In genomic region chr9:22389021-22389476, GRCm38 (mm10) we compare ENCODE assay signal across 8 mouse cellular contexts. TPM values are rescaled to one million over a fixed set of nuclear protein-coding genes. Genes with fewer than 3 reads are reported as not detected.
A peak's percentile ranks its signal among the peaks of the same experiment; 100 is the strongest.
DNase-seq lines count a peak whose midpoint lies in the region; ATAC-seq and TF ChIP-seq lines count a peak whose summit lies in the region.

Gene Anln (minus strand): TSS chr9:22389188.

- H3K9me3 ChIP-seq in ES-E14 (ENCODE audit: control insufficient read depth, insufficient read depth, low read depth, low read length) = no peaks in the 10 kb centered on the region
- no peaks in the 10 kb centered on the region for H3K9me3 ChIP-seq in forebrain, embryonic 14.5 days (replicated peaks; ENCODE audit: control insufficient read depth, low read length)
- H3K9me3 ChIP-seq in liver, embryonic 16.5 days (replicated peaks; ENCODE audit: control insufficient read depth, low read length) = no peaks in the 10 kb centered on the region
- no peaks in the 10 kb centered on the region for H3K9me3 ChIP-seq in neural tube, embryonic 12.5 days
- no peaks in the 10 kb centered on the region for H3K9me3 ChIP-seq in stomach, postnatal 0 days (ENCODE audit: control insufficient read depth, low read length)

- intact Hi-C loops in heart, postnatal 14 days (cut with DNase I) = loop anchor here (5.0 kb wide), 1 partner anchor 162 kb away; the partner anchor contains the start of gene Zfp809

- WGBS in forebrain, embryonic 14.5 days = under 1% methylated on average over 44 of the region's 44 CpGs
- under 1% methylated on average over 44 of the region's 44 CpGs for WGBS in large intestine, adult 2 months
- WGBS in liver, embryonic 16.5 days (ENCODE audit: insufficient replicate concordance) = under 1% methylated on average over 40 of the region's 44 CpGs
- 1% methylated on average over 43 of the region's 44 CpGs for WGBS in neural tube, embryonic 12.5 days
- WGBS in stomach, postnatal 0 days = under 1% methylated on average over 35 of the region's 44 CpGs

- in situ Hi-C loops in ES-E14 (cut with MboI; ENCODE audit: low sequenced_read_pairs in 2 of 2, unreplicated experiment in 2 of 2) = no loop called here

- DNase-seq in ES-E14 (ENCODE audit: low read depth, low spot score) = peak; percentile 92
- DNase-seq in cerebellum, adult 11 months = peak; percentile 78
- peak; percentile 94 for DNase-seq in forebrain, embryonic 14.5 days (ENCODE audit: low spot score)
- peak; percentile 93 to 96 for DNase-seq in heart, postnatal 14 days
- peak; percentile 73 for DNase-seq in large intestine, adult 2 months (ENCODE audit: low read depth, low spot score)
- DNase-seq in stomach, postnatal 0 days (ENCODE audit: low spot score) = peak; percentile 96

- peak within 1 kb of the TSS; percentile 80 to 92 for H3K4me3 ChIP-seq in ES-E14 (ENCODE audit: insufficient read depth in 1 of 2, low read depth in 1 of 2, low read length in 2 of 2, poor library complexity in 1 of 2, severe bottlenecking in 1 of 2)
- peak within 1 kb of the TSS; percentile 79 for H3K4me3 ChIP-seq in forebrain, embryonic 14.5 days (ENCODE audit: low read depth, low read length)
- peak within 1 kb of the TSS; percentile 96 for H3K4me3 ChIP-seq in liver, embryonic 16.5 days (ENCODE audit: low read depth, low read length)
- H3K4me3 ChIP-seq in neural tube, embryonic 12.5 days = peak within 1 kb of the TSS; percentile 75
- peak within 1 kb of the TSS; percentile 82 for H3K4me3 ChIP-seq in stomach, postnatal 0 days (ENCODE audit: low read depth, low read length)

- peaks cover 6 to 15% of the 10 kb centered on the region in 2 experiments; a peak in 3 of 4 replicates for H3K4me1 ChIP-seq in ES-E14 (ENCODE audit: control insufficient read depth in 2 of 2, insufficient read depth in 2 of 2, low read length in 2 of 2, poor library complexity in 1 of 2)
- H3K4me1 ChIP-seq in forebrain, embryonic 14.5 days (ENCODE audit: control insufficient read depth, insufficient read depth, low read length) = peaks cover 5% of the 10 kb centered on the region; the same call in 1 of the 2 replicates
- H3K4me1 ChIP-seq in liver, embryonic 16.5 days (ENCODE audit: control insufficient read depth, low read depth, low read length) = peaks cover 30% of the 10 kb centered on the region
- 0 out of 2 replicates have a peak, but pooled peaks cover 7% of the 10 kb centered on the region for H3K4me1 ChIP-seq in neural tube, embryonic 12.5 days
- H3K4me1 ChIP-seq in stomach, postnatal 0 days (replicated peaks; ENCODE audit: control insufficient read depth, insufficient read depth) = no peaks in the 10 kb centered on the region

- TF ChIP-seq CTCF in stomach, postnatal 0 days (IDR thresholded peaks at IDR 0.05; ENCODE audit: low read depth) = peak; percentile 35; the same call in 1 of the 2 replicates

- peak within 1 kb of the TSS; percentile 86 for H3K4me2 ChIP-seq in forebrain, embryonic 14.5 days (ENCODE audit: low read length)
- peak within 1 kb of the TSS; percentile 97 for H3K4me2 ChIP-seq in liver, embryonic 16.5 days (ENCODE audit: low read depth, low read length)
- H3K4me2 ChIP-seq in neural tube, embryonic 12.5 days (replicated peaks) = peak within 1 kb of the TSS; percentile 81
- H3K4me2 ChIP-seq in stomach, postnatal 0 days (replicated peaks; ENCODE audit: low read depth) = peak within 1 kb of the TSS; percentile 99

- TF ChIP-seq EP300 in stomach, postnatal 0 days (optimal IDR thresholded peaks at IDR 0.05) = no peak

- H3K36me3 ChIP-seq in ES-E14 (ENCODE audit: control insufficient read depth, insufficient read depth, low read length, poor library complexity, severe bottlenecking) = no peaks in the 10 kb centered on the region; the same call in 1 of the 2 replicates
- no peaks in the 10 kb centered on the region for H3K36me3 ChIP-seq in forebrain, embryonic 14.5 days (ENCODE audit: control insufficient read depth, insufficient read depth, low read length)
- H3K36me3 ChIP-seq in liver, embryonic 16.5 days (ENCODE audit: control insufficient read depth, insufficient read depth) = no peaks in the 10 kb centered on the region; the same call in 1 of the 2 replicates
- H3K36me3 ChIP-seq in neural tube, embryonic 12.5 days = no peaks in the 10 kb centered on the region
- H3K36me3 ChIP-seq in stomach, postnatal 0 days (ENCODE audit: control insufficient read depth, insufficient read depth, low read length) = no peaks in the 10 kb centered on the region

- H3K9ac ChIP-seq in ES-E14 (ENCODE audit: insufficient read depth, low read depth, low read length, poor library complexity, severe bottlenecking) = peak within 1 kb of the TSS; percentile 97
- H3K9ac ChIP-seq in forebrain, embryonic 14.5 days (ENCODE audit: low read length) = peak within 1 kb of the TSS; percentile 81
- H3K9ac ChIP-seq in liver, embryonic 16.5 days (ENCODE audit: low read depth, low read length) = peak within 1 kb of the TSS; percentile 99
- H3K9ac ChIP-seq in neural tube, embryonic 12.5 days = peak within 1 kb of the TSS; percentile 77
- H3K9ac ChIP-seq in stomach, postnatal 0 days (ENCODE audit: low read length) = peak within 1 kb of the TSS; percentile 86

- no peaks in the 10 kb centered on the region for H3K27me3 ChIP-seq in forebrain, embryonic 14.5 days (replicated peaks; ENCODE audit: control insufficient read depth, insufficient read depth, low read length)
- no peaks in the 10 kb centered on the region for H3K27me3 ChIP-seq in liver, embryonic 16.5 days (ENCODE audit: control insufficient read depth, insufficient read depth, low read depth, low read length)
- no peaks in the 10 kb centered on the region for H3K27me3 ChIP-seq in neural tube, embryonic 12.5 days (replicated peaks)
- no peaks in the 10 kb centered on the region for H3K27me3 ChIP-seq in stomach, postnatal 0 days (ENCODE audit: control insufficient read depth, insufficient read depth, low read length)

- peak within 1 kb of the TSS; percentile 97 for H3K27ac ChIP-seq in ES-E14 (ENCODE audit: insufficient read depth, low read depth, low read length, poor library complexity, severe bottlenecking)
- peak within 1 kb of the TSS; percentile 79 for H3K27ac ChIP-seq in forebrain, embryonic 14.5 days (ENCODE audit: low read depth, low read length)
- peak within 1 kb of the TSS; percentile 97 for H3K27ac ChIP-seq in liver, embryonic 16.5 days (ENCODE audit: low read length)
- H3K27ac ChIP-seq in neural tube, embryonic 12.5 days = peak within 1 kb of the TSS; percentile 65; the same call in 1 of the 2 replicates
- H3K27ac ChIP-seq in stomach, postnatal 0 days (replicated peaks) = peak within 1 kb of the TSS; percentile 96

- peak; percentile 95 for ATAC-seq in forebrain, embryonic 14.5 days
- ATAC-seq in liver, embryonic 16.5 days (ENCODE audit: low read depth) = peak; percentile 94
- peak; percentile 96 for ATAC-seq in neural tube, embryonic 12.5 days (ENCODE audit: low FRiP score, low read depth)
- ATAC-seq in stomach, postnatal 0 days (ENCODE audit: low FRiP score, low TSS enrichment) = peak; percentile 96

TF ChIP-seq in ES-E14, 5 proteins besides CTCF, POLR2A, EP300 and RAD21:
- peak; percentile 68; the same call in 1 of the 2 replicates for TF ChIP-seq HCFC1 (IDR thresholded peaks at IDR 0.05; ENCODE audit: borderline replicate concordance, insufficient read depth, low read length)
- no peak for TF ChIP-seq ZC3H11A (IDR thresholded peaks at IDR 0.05; ENCODE audit: borderline replicate concordance, low read depth, low read length)
TF ChIP-seq in ES-E14: peak in this region for 1.

RNA-seq across cellular contexts. Expression of gene Anln, which starts in this region (rescaled TPM):
- total RNA-seq in ES-E14 (2012; rRNA removed) = 155 and 168 TPM in 2 replicates
- polyA plus RNA-seq in forebrain, embryonic 14.5 days (2014; fragmentation: Nextera tagmentation; extraction: Ambion mirVana) = 15.7 and 16.5 TPM in 2 replicates
- total RNA-seq in heart, postnatal 14 days (2021) = 1 to 10 TPM; 6.0 to 9.2 TPM
- 3.4 and 3.8 TPM in 2 replicates for polyA plus RNA-seq in large intestine, adult 2 months (2012; rRNA removed)
- polyA plus RNA-seq in liver, embryonic 16.5 days (2015; fragmentation: Nextera tagmentation; extraction: Ambion mirVana) = 29.7 and 29.9 TPM in 2 replicates
- polyA plus RNA-seq in neural tube, embryonic 12.5 days (2016; fragmentation: Nextera tagmentation; extraction: Ambion mirVana) = 23.9 and 26.9 TPM in 2 replicates
- polyA plus RNA-seq in stomach, postnatal 0 days (2015; fragmentation: Nextera tagmentation; extraction: Ambion mirVana) = 13.3 and 15.7 TPM in 2 replicates

Comparison
In these comparisons a context has a peak if more than half of its experiments do, and no peak if none do; other contexts are left out.
1. Peak in every context shown above with its lines: DNase-seq, ATAC-seq, H3K4me3 ChIP-seq and H3K27ac ChIP-seq.
2. RNA of gene Anln (total RNA-seq): 155 to 168 TPM in ES-E14; 6.0 to 9.2 TPM in heart, postnatal 14 days; every median in the first group is over 10 times any median in the second.